Mouse (Mus musculus) embryonic facial prominence, embryonic 10.5 days (tissue): ENCODE measurements around the gene Ccna2. TPM values are rescaled to one million over a fixed set of nuclear protein-coding genes. Genes with fewer than 3 reads are reported as not detected.
"Not testable (repeated sequence)": the region's sequence is repeated elsewhere in the genome, so short reads cannot be mapped to it uniquely, and the experiment has no call there.

Experiments
- DNase-seq: peaks from one replicate; pipeline ENCODE4 v3.0.0-alpha.2; 2017; ENCODE audit warnings: low spot score
- H3K27ac ChIP-seq: fragments of 300-500 bp; sonication (generic); replicated peaks from 2 replicates; pipeline ENCODE4 v1.5.1; 2016; ENCODE audit warnings: mild to moderate bottlenecking
- H3K27me3 ChIP-seq: fragments of 300-500 bp; sonication (generic); replicated peaks from 2 replicates; pipeline ENCODE4 v1.6.1; 2016; ENCODE audit warnings: low read depth, mild to moderate bottlenecking; ENCODE audit not compliant: poor library complexity, severe bottlenecking
- H3K36me3 ChIP-seq: fragments of 300-500 bp; sonication (generic); replicated peaks from 2 replicates; pipeline ENCODE4 v1.6.1; 2016; ENCODE audit warnings: mild to moderate bottlenecking, moderate library complexity
- H3K4me1 ChIP-seq: fragments of 300-500 bp; sonication (generic); 2 replicates; pipeline ENCODE4 v1.6.1; 2016
- H3K4me3 ChIP-seq: fragments of 300-500 bp; sonication (generic); 2 replicates; pipeline ENCODE4 v1.5.1; 2016; ENCODE audit warnings: mild to moderate bottlenecking, moderate library complexity
- H3K9me3 ChIP-seq: fragments of 300-500 bp; sonication (generic); 2 replicates; pipeline ENCODE4 v1.6.1; 2016; ENCODE audit warnings: mild to moderate bottlenecking
- WGBS: fragments of 180-500 bp; shearing (Covaris S2); methylation state at CpG from one replicate; pipeline ENCODE4 v1.1.7; 2016; 5-methylcytosine and 5-hydroxymethylcytosine counted together
- polyA plus RNA-seq: library from polyadenylated mRNA; unstranded; fragments of >200 nt; fragmentation: Nextera tagmentation; extraction: Ambion mirVana; gene quantifications from 2 replicates; pipeline ENCODE4 v1.2.1, GENCODE M21; 2016

The Ccna2 gene
- 225 and 229 TPM in 2 replicates for polyA plus RNA-seq

DNA sequence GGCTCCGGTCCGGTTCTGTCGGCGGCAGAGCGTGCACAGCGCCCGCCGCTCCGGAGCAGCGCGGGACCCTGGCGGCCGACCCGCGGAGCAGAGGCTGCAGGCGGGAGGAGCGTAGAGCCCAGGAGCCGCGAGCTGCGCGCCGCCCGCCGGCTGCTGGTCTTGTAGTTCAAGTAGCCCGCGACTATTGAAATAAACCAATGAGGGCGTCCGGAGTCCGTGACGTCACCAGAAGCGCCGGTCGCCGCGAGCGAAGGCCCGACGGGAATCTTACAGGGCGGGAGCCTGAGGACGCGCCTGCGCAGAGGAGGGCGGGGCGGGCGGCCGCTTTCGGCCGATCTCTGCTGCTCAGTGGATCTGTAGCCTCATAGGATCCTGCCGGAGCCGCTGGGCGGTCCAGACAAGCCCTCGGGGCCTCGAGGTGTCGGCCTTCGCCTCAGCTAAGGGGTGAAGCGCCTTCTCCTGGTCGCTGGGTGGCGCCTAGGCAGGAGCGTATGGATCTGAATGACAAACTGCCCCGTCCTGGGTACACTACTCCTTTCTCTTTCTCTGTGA, at the start of gene Ccna2:
TSS of gene Ccna2 (minus strand) at position 324 of the 552 bp plus-strand sequence.
- H3K27me3 ChIP-seq, result no peaks in the 10 kb centered on the region
- under 1% methylated on average over 60 of the region's 60 CpGs for WGBS
- peak within 1 kb of the TSS; percentile 99 for H3K4me3 ChIP-seq
- H3K4me1 ChIP-seq, result peaks cover 17% of the 10 kb centered on the region
- no peaks in the 10 kb centered on the region for H3K9me3 ChIP-seq
- peaks cover 36% of the 10 kb centered on the region for H3K36me3 ChIP-seq
- peak; percentile 100 for DNase-seq
- H3K27ac ChIP-seq, result peak within 1 kb of the TSS; percentile 97

DNA sequence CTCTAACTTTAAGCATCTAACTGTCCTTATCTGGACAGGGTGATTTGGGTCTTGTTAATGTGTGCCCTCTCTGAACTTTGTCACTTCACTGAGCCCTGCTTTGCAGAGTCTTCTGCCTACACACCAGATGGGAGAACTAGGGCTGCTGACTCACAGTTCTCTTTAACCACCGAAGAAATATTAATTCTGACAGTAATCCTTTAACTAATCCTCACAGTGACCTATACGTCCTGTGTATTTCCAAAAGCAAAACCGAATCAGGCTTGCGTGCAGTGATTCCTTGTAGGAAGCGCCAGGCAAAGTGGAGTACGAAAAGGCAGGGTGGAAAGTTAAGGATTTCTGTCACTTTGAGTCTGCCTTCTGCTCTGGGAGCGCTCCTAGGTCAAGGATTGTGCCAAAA, 46.2 kb upstream of the Ccna2 start:
- Histone ChIP-seq H3K27me3 (no peaks in the 10 kb centered on the region; the same call in 1 of the 2 replicates), H3K4me3 (no peak overlapping the region), H3K9me3 (no peaks in the 10 kb centered on the region), H3K4me1 (peaks cover 6% of the 10 kb centered on the region), H3K36me3 (no peaks in the 10 kb centered on the region), H3K27ac (no peak overlapping the region)
- WGBS, result 59% methylated on average over 7 of the region's 7 CpGs
- no peak for DNase-seq

DNA sequence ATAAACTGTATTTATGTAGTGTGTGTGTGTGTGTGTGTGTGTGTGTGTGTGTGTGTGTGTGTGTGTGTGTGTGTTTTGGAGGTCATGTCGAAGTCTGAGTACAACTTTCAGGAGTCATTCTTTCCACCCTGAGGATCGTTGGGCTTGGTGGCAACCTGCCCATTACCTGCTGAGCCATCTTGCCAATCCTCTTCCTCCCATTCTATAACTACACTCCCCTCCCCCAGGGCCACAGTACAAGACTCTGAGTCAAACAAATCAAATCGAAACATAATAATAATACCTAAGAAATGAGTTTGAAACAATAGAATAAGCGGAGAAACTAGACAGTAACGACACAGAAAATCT, 41.9 kb upstream of the Ccna2 start:
- Histone ChIP-seq H3K4me3 (no peak overlapping the region), H3K27me3 (no peaks in the 10 kb centered on the region; the same call in 1 of the 2 replicates)
- WGBS, result 67% methylated on average over 5 of the region's 5 CpGs

DNA sequence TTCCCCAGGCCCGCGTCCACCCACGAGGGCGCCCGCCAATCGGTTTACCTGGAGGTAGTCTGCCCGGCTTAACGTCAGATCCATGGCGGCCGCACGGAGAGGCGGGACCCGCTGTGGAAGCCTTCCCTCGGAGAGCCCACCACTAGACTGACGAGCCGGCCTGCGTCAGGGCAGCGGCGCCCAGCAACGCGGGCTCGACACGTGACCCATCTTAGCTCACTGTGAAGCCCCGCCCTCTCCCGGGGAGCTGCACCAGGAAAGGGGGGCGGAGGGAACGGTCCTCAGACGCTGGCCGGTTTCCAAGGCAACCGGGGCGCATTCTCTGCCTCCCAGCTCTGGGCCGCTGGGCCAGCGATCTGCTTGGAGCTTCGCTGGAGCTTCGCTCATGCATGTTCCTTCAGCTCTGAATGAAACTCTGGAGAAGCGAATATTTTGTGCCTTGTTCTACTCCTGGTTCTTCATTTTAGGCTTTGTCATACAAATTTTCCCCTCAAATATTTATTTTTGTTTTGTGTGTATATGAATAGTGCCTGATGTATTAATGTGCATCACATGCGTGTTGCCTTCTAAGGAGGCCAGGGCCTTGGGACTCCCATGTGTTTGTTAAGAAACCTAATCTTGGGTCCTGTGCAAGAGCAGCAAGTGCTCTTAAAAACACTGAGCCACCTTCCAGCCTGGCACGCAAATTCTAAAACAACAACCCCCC, 41.4 kb upstream of the Ccna2 start, which contains the start of gene Bbs7:
TSS of gene Bbs7 (minus strand) at position 276 of the 706 bp plus-strand sequence.
- H3K4me1 ChIP-seq, result peaks cover 12% of the 10 kb centered on the region
- WGBS, result 5% methylated on average over 38 of the region's 38 CpGs
- H3K9me3 ChIP-seq, result no peaks in the 10 kb centered on the region
- H3K36me3 ChIP-seq, result no peaks in the 10 kb centered on the region
- peak; percentile 98 for DNase-seq
- H3K4me3 ChIP-seq, result peak within 1 kb of the TSS; percentile 78
- H3K27me3 ChIP-seq, result no peaks in the 10 kb centered on the region; the same call in 1 of the 2 replicates
- H3K27ac ChIP-seq, result peak within 1 kb of the TSS; percentile 87

More for the DNA sequence above, 41.9 kb upstream of the Ccna2 start:
- Histone ChIP-seq H3K4me1 (peaks cover 12% of the 10 kb centered on the region), H3K9me3 (no peaks in the 10 kb centered on the region), H3K27ac (no peak overlapping the region), H3K36me3 (no peaks in the 10 kb centered on the region)
- DNase-seq, result no peak

DNA sequence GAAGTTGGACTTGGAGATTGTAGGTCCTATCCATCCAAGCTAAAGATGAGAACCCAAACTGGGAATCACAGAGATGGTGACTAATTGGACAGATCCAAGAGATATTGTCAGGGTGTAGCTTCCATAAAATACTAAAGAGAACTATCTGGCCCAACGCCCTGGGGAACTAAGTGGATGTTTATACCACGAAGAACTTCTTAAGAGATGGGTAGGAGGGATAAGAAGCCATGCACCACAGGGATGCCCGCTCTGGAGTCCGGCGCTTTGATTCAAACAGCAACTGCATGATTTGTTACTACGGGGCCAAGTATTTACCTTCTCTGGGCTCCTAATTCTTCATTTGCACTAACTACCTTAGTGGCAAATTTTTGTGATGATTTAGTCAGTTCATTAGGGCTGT, 40.7 kb upstream of the Ccna2 start:
- Histone ChIP-seq H3K36me3 (no peaks in the 10 kb centered on the region), H3K4me1 (peaks cover 12% of the 10 kb centered on the region), H3K9me3 (no peaks in the 10 kb centered on the region), H3K4me3 (peak overlapping the region; percentile 78), H3K27me3 (no peaks in the 10 kb centered on the region; the same call in 1 of the 2 replicates), H3K27ac (peak overlapping the region; percentile 87)
- DNase-seq, result no peak
- 4% methylated on average over 6 of the region's 6 CpGs for whole genome bisulfite sequencing

DNA sequence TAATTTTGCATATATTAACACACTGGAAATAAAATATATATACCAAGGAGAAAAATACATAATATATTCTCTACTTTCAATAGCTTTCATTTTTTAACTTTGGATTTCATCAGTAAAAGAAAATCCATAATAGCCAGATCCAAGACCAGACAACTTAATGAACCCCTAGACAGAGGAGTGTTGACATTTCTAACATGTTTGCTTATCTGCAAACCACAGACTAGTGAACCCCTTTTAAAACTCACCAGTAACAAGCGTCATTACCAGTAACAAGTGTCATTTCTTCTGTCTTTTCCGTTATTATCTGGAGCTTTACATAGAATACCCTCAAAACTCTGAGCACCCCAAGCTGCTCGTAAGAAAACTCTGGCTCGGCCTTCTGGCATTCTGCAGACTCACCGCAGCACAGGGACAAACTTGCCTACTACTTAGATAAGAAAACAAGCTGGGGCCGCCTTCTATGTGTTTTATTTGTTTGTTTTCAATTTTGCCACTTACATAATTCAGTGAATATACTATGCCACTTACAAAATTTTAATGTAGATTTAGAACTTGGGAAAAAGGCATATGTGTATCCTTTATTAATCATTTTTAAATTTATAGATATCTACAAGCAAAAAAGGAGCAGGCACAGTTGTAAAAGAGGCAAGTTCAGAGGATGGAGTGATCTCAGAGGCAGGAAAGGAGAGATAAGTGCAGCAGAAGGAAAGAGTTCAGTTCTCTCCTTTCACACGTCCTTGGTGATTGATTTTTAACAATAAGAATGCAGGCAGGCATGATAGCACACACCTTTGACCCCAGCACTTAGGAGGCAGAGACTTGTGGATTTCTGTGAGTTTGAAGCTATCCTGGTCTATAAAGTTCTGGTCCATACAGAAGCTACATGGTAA, 34.2 kb upstream of the Ccna2 start:
- no peak overlapping the region for H3K27ac ChIP-seq
- DNase-seq, result no peak
- H3K36me3 ChIP-seq, result no peaks in the 10 kb centered on the region
- H3K4me3 ChIP-seq, result no peak overlapping the region
- H3K27me3 ChIP-seq, result no peaks in the 10 kb centered on the region
- H3K9me3 ChIP-seq, result no peaks in the 10 kb centered on the region
- 82% methylated on average over 7 of the region's 7 CpGs for WGBS
- no peaks in the 10 kb centered on the region for H3K4me1 ChIP-seq

DNA sequence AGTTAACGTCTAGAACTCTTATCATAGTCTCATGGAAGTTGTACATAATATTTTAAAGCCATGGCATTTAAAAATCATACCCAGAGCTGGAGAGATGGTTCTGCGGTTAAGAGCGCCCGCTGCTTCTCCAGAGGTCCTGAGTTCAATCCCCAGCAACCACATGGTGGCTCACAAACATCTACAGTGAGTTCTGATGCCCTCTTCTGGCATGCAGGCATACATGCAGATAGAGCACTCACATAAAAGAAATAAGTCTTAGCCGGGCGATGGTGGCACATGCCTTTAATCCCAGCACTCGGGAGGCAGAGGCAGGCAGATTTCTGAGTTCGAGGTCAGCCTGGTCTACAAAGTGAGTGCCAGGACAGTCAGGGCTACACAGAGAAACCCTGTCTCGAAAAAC, 27.8 kb upstream of the Ccna2 start:
- DNase-seq, H3K4me1 ChIP-seq, H3K36me3 ChIP-seq, H3K4me3 ChIP-seq, H3K27ac ChIP-seq, H3K9me3 ChIP-seq, H3K27me3 ChIP-seq: not testable (repeated sequence)
- WGBS, result 88% methylated on average over 9 of the region's 9 CpGs

DNA sequence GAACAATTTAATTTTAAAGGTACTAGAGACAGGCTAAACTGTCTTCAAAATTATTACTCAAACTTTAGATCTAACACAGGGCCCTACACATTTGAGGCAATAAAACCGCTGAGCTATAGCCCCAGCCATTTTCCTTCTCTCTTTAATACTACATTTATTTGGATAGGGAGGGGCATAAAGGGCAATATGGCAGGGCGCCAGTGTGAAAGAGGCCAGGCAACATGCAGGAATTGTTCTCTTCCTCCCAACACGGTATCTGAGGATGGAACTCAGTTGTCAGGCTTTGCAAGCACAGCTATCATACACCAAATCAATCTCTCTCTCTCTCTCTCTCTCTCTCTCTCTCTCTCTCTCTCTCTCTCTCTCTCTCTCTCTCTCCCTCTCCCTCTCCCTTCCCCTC, 26.9 kb upstream of the Ccna2 start:
- Histone ChIP-seq H3K36me3 (0 out of 2 replicates have a peak, but pooled peaks cover 3% of the 10 kb centered on the region), H3K9me3 (no peaks in the 10 kb centered on the region), H3K4me3 (no peak overlapping the region), H3K4me1 (no peaks in the 10 kb centered on the region), H3K27me3 (no peaks in the 10 kb centered on the region), H3K27ac (no peak overlapping the region)
- no peak for DNase-seq
- 88% methylated on average over 3 of the region's 3 CpGs for WGBS

DNA sequence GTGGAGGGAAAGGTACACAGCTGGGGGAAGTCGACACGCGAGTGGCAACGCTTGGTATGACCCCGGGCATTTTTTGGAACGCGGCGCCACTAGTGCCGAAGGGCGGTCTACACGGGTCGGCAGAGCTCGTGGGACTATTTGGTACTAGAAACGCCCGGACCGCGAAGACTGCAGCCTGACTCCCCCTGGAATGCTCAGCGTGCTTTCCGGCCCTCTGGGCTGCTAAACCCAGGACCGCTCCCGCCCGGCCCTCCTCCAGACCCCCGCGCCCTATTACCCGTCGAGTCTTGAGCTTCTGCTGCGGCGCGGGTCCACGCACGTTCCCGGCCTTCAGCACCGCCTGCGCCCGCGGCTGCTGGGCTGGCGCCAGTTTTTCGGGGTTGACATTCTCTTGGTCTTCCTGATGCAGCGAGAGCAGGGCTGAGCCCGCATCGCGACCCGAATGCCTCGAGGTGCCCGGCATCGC, 556 bp downstream of the Ccna2 start:
- peak overlapping the region; percentile 99 for H3K4me3 ChIP-seq
- H3K9me3 ChIP-seq, result no peaks in the 10 kb centered on the region
- peak overlapping the region; percentile 97 for H3K27ac ChIP-seq
- H3K4me1 ChIP-seq, result peaks cover 17% of the 10 kb centered on the region
- under 1% methylated on average over 46 of the region's 46 CpGs for WGBS
- peaks cover 42% of the 10 kb centered on the region for H3K36me3 ChIP-seq
- H3K27me3 ChIP-seq, result no peaks in the 10 kb centered on the region
- DNase-seq, result no peak

DNA sequence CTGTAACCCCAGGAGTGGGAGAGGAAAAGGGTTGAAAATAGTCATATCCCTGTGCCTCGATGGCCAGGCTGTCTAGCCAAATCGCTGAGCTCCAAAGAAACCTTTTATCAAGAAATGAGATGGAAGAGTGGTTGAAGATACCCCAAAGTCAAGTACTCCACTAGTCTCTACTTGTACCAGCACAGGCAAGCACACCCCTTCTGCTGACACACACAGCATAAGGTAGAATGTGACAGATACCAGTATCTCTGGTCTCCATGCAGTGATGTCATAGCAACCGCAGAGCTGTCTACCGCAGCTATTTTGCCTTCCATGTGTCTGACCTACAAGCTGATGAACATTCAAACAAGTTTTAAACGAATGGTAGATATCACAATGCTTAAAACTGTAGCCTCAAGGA, 2.1 kb downstream of the Ccna2 start:
- Histone ChIP-seq H3K27ac (no peak overlapping the region), H3K27me3 (no peaks in the 10 kb centered on the region), H3K4me1 (peaks cover 17% of the 10 kb centered on the region), H3K4me3 (peak overlapping the region; percentile 99), H3K9me3 (no peaks in the 10 kb centered on the region), H3K36me3 (peaks cover 57% of the 10 kb centered on the region)
- DNase-seq, result no peak
- WGBS, result 91% methylated on average over 5 of the region's 5 CpGs

DNA sequence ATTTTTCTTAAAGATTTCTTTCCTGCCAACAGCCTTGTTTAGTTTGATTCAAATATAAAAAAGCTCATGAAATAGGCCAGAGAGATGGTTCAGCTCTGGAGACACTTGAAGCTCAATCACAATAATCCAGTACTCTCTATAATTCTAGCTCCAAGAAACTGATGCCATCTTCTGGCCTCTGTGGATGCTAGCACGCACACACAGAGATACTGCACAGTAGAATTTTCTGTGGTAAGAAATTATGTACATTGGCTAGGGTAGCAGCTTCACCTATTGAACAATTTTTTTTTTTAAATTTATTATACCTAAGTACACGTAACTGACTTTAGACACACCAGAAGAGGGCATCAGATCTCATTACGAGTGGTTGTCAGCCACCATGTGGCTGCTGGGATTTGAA, 8.3 kb downstream of the Ccna2 start:
- DNase-seq, result no peak
- WGBS, result 91% methylated on average over 3 of the region's 3 CpGs
- peaks cover 99% of the 10 kb centered on the region for H3K36me3 ChIP-seq
- no peaks in the 10 kb centered on the region for H3K9me3 ChIP-seq
- H3K27ac ChIP-seq, result no peak overlapping the region
- H3K4me1 ChIP-seq, result no peaks in the 10 kb centered on the region
- H3K27me3 ChIP-seq, result no peaks in the 10 kb centered on the region
- H3K4me3 ChIP-seq, result no peak overlapping the region

DNA sequence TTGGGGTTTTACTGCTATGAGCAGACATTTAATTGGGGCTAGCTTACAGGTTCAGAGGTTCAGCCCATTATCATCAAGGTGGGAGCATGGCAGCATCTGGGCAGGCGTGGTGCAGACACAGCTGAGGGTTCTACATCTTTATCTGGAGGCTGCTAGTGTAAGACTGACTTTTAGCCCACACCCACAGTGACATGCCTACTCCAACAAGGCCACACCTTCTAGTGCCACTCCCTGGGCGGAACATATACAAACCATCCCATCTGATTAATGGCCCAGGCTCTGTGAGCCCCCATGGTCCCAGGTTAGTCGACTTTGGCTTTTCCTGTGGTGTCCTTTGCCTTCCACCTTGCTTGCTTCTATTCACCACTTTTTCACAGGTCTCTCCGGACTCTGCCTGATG, 12.3 kb downstream of the Ccna2 start:
- no peaks in the 10 kb centered on the region for H3K9me3 ChIP-seq
- H3K27ac ChIP-seq, result no peak overlapping the region
- WGBS, result 84% methylated on average over 4 of the region's 4 CpGs
- H3K4me1 ChIP-seq, result no peaks in the 10 kb centered on the region
- no peaks in the 10 kb centered on the region for H3K27me3 ChIP-seq
- DNase-seq, result no peak
- H3K36me3 ChIP-seq, result peaks cover 99% of the 10 kb centered on the region
- H3K4me3 ChIP-seq, result no peak overlapping the region
